Mouse (Mus musculus): ENCODE data around the gene Lpin2.

DNA sequence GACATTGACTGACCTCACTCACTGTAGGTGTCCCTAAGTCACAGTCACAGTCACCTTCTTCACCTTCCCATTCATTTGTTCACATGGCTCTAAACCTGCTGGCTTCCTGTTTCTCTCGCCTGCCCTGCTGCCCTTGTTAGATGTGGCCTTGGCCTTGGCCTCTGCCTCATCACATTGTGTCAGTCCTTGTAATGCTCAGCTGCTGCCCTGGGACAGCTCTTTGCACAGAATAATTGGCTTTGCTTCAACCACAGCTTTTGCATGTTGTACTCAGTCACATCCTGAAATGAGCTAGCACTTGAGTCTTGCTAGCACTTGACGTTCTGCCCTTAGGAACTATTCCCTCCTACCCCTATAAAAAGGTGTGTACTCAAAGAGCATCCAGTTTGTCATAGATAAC, 42.2 kb downstream of the Lpin2 start:
- TF ChIP-seq CTCF (IDR thresholded peaks at IDR 0.05; ENCODE audit: low read depth) (no peak), EP300 (IDR thresholded peaks at IDR 0.05; ENCODE audit: low read depth) (no peak)

Data from heart, postnatal 0 days (tissue).